Mouse (Mus musculus) hindbrain, embryonic 10.5 days (tissue): Measurements from ENCODE around the gene Rasgef1b. TPM values are rescaled to one million over a fixed set of nuclear protein-coding genes. Genes with fewer than 3 reads are reported as not detected.

Experiments used
- DNase-seq: peaks from one replicate; pipeline ENCODE4 v3.0.0-alpha.2; 2017; ENCODE audit warnings: low spot score
- H3K27ac ChIP-seq: fragments of 300-500 bp; sonication (generic); 2 replicates; pipeline ENCODE4 v1.5.1; 2016; ENCODE audit warnings: mild to moderate bottlenecking, moderate library complexity
- H3K27me3 ChIP-seq: fragments of 300-500 bp; sonication (generic); 2 replicates; pipeline ENCODE4 v1.6.1; 2016; ENCODE audit warnings: mild to moderate bottlenecking; ENCODE audit not compliant: poor library complexity, insufficient read depth, severe bottlenecking
- H3K36me3 ChIP-seq: fragments of 300-500 bp; sonication (generic); 2 replicates; pipeline ENCODE4 v1.6.1; 2016; ENCODE audit warnings: mild to moderate bottlenecking, moderate library complexity
- H3K4me1 ChIP-seq: fragments of 300-500 bp; sonication (generic); replicated peaks from 2 replicates; pipeline ENCODE4 v1.6.1; 2016; ENCODE audit warnings: mild to moderate bottlenecking
- H3K4me3 ChIP-seq: fragments of 300-500 bp; sonication (generic); 2 replicates; pipeline ENCODE4 v1.5.1; 2016; ENCODE audit warnings: mild to moderate bottlenecking, moderate library complexity
- H3K9me3 ChIP-seq: fragments of 300-500 bp; sonication (generic); 2 replicates; pipeline ENCODE4 v1.6.1; 2016; ENCODE audit warnings: mild to moderate bottlenecking, moderate library complexity
- WGBS: fragments of 180-500 bp; shearing (Covaris S2); methylation state at CpG from one replicate; pipeline ENCODE4 v1.1.7; 2016; 5-methylcytosine and 5-hydroxymethylcytosine counted together
- polyA plus RNA-seq: library from polyadenylated mRNA; unstranded; fragments of >200 nt; fragmentation: Nextera tagmentation; extraction: Ambion mirVana; gene quantifications from 2 replicates; pipeline ENCODE4 v1.2.1, GENCODE M21; 2016

Gene Rasgef1b
- polyA plus RNA-seq, 1 experiment from 2014 or later: 9.2 TPM

GRCm38 (mm10) chr5:99432471-99432870 lies 296.4 kb downstream of the Rasgef1b start:
- no peaks in the 10 kb centered on the region for H3K36me3 ChIP-seq
- no peaks in the 10 kb centered on the region for H3K4me1 ChIP-seq
- no peak overlapping the region for H3K27ac ChIP-seq
- DNase-seq: no peak
- no peak overlapping the region for H3K4me3 ChIP-seq
- H3K9me3 ChIP-seq: no peaks in the 10 kb centered on the region
- 93% methylated on average over 8 of the region's 8 CpGs for WGBS
- no peaks in the 10 kb centered on the region for H3K27me3 ChIP-seq

GRCm38 (mm10) chr5:99429273-99429672 lies 299.6 kb downstream of the Rasgef1b start:
- Histone ChIP-seq H3K9me3 (no peaks in the 10 kb centered on the region), H3K4me1 (no peaks in the 10 kb centered on the region), H3K27ac (no peak overlapping the region), H3K27me3 (no peaks in the 10 kb centered on the region), H3K36me3 (no peaks in the 10 kb centered on the region), H3K4me3 (no peak overlapping the region)
- WGBS: 91% methylated on average over 8 of the region's 8 CpGs
- DNase-seq: no peak

GRCm38 (mm10) chr5:99428648-99429047 lies 300.2 kb downstream of the Rasgef1b start:
- H3K27me3 ChIP-seq: no peaks in the 10 kb centered on the region
- 88% methylated on average over 5 of the region's 5 CpGs for WGBS
- no peaks in the 10 kb centered on the region for H3K36me3 ChIP-seq
- H3K9me3 ChIP-seq: no peaks in the 10 kb centered on the region
- H3K27ac ChIP-seq: no peak overlapping the region
- no peak for DNase-seq
- H3K4me3 ChIP-seq: no peak overlapping the region
- no peaks in the 10 kb centered on the region for H3K4me1 ChIP-seq

DNA sequence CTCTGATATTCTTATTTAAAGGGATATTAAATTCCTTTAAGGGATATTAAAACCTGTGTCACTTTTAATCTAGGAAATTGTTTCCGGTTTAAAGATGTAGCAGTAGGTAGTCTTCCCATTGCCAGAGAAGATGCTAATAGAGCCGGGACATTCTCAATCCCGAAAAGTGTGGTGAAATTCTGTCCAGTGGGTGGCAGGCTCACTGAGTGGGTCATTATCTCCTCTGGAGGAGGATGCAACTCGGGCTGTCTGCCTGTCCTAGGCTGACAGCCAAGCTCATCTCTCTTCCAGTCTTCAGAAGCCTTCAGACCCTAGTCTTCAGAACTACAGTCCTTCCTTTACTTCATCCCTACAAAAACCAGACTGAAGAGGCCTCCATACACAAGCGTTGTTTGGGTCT lies 305.6 kb downstream of the Rasgef1b start:
- Histone ChIP-seq H3K4me3 (no peak overlapping the region), H3K36me3 (no peaks in the 10 kb centered on the region)
- no peak for DNase-seq

GRCm38 (mm10) chr5:99422856-99423255 lies 306.0 kb downstream of the Rasgef1b start:
- WGBS: 92% methylated on average over 4 of the region's 4 CpGs

More for the DNA sequence above, 305.6 kb downstream of the Rasgef1b start:
- Histone ChIP-seq H3K4me1 (no peaks in the 10 kb centered on the region), H3K27me3 (0 out of 2 replicates have a peak, but pooled peaks cover 4% of the 10 kb centered on the region), H3K9me3 (no peaks in the 10 kb centered on the region), H3K27ac (no peak overlapping the region)
- 83% methylated on average over 5 of the region's 5 CpGs for WGBS

GRCm38 (mm10) chr5:99422092-99422491 lies 306.8 kb downstream of the Rasgef1b start:
- H3K4me1 ChIP-seq: no peaks in the 10 kb centered on the region
- no peaks in the 10 kb centered on the region for H3K9me3 ChIP-seq
- no peak overlapping the region for H3K27ac ChIP-seq
- H3K27me3 ChIP-seq: 0 out of 2 replicates have a peak, but pooled peaks cover 4% of the 10 kb centered on the region
- WGBS: 88% methylated on average over 6 of the region's 6 CpGs
- no peaks in the 10 kb centered on the region for H3K36me3 ChIP-seq
- no peak for DNase-seq
- H3K4me3 ChIP-seq: no peak overlapping the region

More at GRCm38 (mm10) chr5:99422856-99423255, 306.0 kb downstream of the Rasgef1b start:
- Histone ChIP-seq H3K4me3 (no peak overlapping the region), H3K4me1 (no peaks in the 10 kb centered on the region), H3K9me3 (no peaks in the 10 kb centered on the region), H3K27me3 (0 out of 2 replicates have a peak, but pooled peaks cover 4% of the 10 kb centered on the region), H3K36me3 (no peaks in the 10 kb centered on the region), H3K27ac (no peak overlapping the region)
- no peak for DNase-seq

DNA sequence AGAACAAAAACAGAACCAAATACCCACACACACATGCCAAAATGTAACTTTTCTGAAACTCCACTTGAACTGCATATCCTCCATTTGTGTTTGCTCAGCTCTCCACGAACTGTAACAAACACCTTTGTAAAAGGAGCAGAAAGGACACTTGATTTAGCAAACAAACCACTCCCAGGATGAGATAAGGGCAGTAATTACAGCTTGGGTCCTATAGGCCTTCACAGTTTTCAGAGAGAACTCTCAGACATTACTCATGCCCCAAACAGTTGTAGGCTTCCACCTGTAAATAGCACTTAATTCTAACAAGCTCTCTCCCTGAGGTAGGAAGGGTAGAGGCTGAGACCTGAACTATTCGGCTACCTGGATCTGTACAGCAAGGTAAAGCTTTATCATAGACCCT lies 309.0 kb downstream of the Rasgef1b start:
- 71% methylated on average over 2 of the region's 2 CpGs for WGBS
- DNase-seq: no peak
- no peaks in the 10 kb centered on the region for H3K9me3 ChIP-seq
- H3K36me3 ChIP-seq: no peaks in the 10 kb centered on the region
- no peaks in the 10 kb centered on the region for H3K4me1 ChIP-seq
- H3K27me3 ChIP-seq: 0 out of 2 replicates have a peak, but pooled peaks cover 4% of the 10 kb centered on the region
- no peak overlapping the region for H3K27ac ChIP-seq
- H3K4me3 ChIP-seq: no peak overlapping the region

DNA sequence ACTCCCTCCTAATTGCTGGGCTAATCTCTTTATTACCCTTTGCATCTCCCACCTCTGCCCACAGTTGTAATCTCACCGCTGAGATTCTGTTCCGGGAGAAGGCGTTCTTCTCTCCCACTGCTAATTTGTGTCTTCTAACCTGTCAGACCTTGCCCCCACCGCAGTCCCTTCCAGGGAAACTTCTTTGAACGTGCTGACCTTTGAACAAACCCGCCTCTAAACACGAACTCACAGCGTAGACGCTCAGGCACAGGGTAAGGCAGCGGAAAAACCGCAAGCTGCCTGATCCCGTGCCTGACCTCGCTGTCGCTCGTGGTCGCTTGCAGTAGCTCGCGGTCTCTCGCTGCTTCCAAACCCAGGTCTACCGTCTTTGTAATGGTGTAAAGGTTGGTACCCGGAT lies 312.0 kb downstream of the Rasgef1b start:
- Histone ChIP-seq H3K36me3 (no peaks in the 10 kb centered on the region), H3K4me3 (no peak overlapping the region), H3K27ac (no peak overlapping the region), H3K4me1 (no peaks in the 10 kb centered on the region), H3K9me3 (no peaks in the 10 kb centered on the region), H3K27me3 (0 out of 2 replicates have a peak, but pooled peaks cover 4% of the 10 kb centered on the region)
- WGBS: 90% methylated on average over 21 of the region's 21 CpGs
- DNase-seq: no peak

DNA sequence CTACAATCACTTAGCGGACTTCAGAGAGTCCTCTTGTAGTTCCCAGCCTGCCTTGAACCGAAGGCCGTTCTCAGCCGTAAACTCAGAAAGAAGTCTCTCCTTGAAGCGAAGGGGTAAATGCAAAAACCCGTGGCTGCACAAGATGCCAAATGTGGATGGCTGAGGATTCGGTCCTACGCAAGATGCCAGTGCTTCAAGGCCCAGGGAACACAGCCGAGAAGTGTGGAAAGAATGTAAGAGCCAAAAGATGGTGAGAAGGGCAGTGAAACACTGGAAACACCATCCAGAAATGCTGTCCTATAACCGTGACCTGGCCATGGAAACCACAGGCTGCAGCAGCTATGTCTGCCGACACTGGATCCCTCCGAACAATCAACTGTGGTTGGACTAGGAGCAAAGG lies 313.2 kb downstream of the Rasgef1b start:
- H3K27ac ChIP-seq: no peak overlapping the region
- WGBS: 89% methylated on average over 12 of the region's 12 CpGs
- no peak overlapping the region for H3K4me3 ChIP-seq
- H3K27me3 ChIP-seq: 0 out of 2 replicates have a peak, but pooled peaks cover 4% of the 10 kb centered on the region
- no peaks in the 10 kb centered on the region for H3K36me3 ChIP-seq
- no peaks in the 10 kb centered on the region for H3K9me3 ChIP-seq
- no peaks in the 10 kb centered on the region for H3K4me1 ChIP-seq
- DNase-seq: no peak

GRCm38 (mm10) chr5:99415049-99415448 lies 313.8 kb downstream of the Rasgef1b start:
- 83% methylated on average over 2 of the region's 2 CpGs for WGBS
- H3K9me3 ChIP-seq: no peaks in the 10 kb centered on the region
- H3K27ac ChIP-seq: no peak overlapping the region
- 0 out of 2 replicates have a peak, but pooled peaks cover 4% of the 10 kb centered on the region for H3K27me3 ChIP-seq
- no peak for DNase-seq
- H3K36me3 ChIP-seq: no peaks in the 10 kb centered on the region
- no peak overlapping the region for H3K4me3 ChIP-seq
- no peaks in the 10 kb centered on the region for H3K4me1 ChIP-seq

DNA sequence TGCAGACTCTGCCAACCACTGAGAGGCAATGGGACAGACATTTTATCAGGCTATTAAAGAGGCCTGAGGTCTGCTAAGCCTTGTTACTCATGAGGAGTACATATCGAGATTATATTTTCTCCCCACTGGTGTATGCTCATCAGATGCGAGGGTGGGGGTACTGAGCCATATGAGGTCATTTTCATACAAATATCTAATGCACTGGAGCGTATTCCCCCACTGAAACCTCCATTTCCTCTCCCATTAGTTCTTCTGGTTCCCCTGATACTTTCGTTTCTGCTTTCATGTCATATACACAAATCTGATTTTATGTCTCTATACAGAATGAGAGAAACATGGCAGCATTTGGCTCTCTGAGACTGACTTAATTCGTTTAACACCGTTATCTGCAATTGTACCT lies 314.6 kb downstream of the Rasgef1b start:
- no peak for DNase-seq
- Histone ChIP-seq H3K27ac (no peak overlapping the region), H3K4me3 (no peak overlapping the region), H3K27me3 (0 out of 2 replicates have a peak, but pooled peaks cover 4% of the 10 kb centered on the region), H3K9me3 (no peaks in the 10 kb centered on the region), H3K36me3 (no peaks in the 10 kb centered on the region), H3K4me1 (no peaks in the 10 kb centered on the region)
- 91% methylated on average over 6 of the region's 6 CpGs for WGBS

- Histone ChIP-seq H3K4me1 (no peaks in the 10 kb centered on the region), H3K36me3 (no peaks in the 10 kb centered on the region), H3K9me3 (no peaks in the 10 kb centered on the region), H3K27ac (no peak overlapping the region), H3K4me3 (no peak overlapping the region), H3K27me3 (peaks cover 4% of the 10 kb centered on the region)
- 82% methylated on average over 1 of the region's 1 CpGs for WGBS
- DNase-seq: no peak
These were observed 315.0 kb downstream of the Rasgef1b start for GRCm38 (mm10) chr5:99413851-99414250.

DNA sequence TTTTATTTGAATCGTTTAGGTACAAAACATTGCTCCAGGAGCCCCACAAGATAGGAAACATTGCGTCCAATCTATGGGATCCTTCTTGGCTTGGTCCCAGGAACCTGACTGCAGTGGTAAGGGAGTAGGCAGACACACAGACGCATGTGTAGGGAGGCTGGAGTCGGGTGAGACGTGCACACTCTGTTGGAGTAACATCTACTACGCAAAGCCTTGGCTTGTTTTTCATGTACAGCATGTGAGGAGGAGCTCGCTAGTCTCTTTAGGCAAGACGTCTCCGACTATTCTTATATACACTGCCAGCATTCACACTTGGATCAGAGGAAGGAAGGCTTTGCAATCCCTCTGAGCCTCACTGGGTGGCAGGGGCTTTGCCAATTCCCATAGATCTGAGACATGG lies 315.5 kb downstream of the Rasgef1b start:
- peaks cover 6% of the 10 kb centered on the region for H3K27me3 ChIP-seq
- H3K27ac ChIP-seq: no peak overlapping the region
- no peaks in the 10 kb centered on the region for H3K4me1 ChIP-seq
- no peak for DNase-seq
- no peak overlapping the region for H3K4me3 ChIP-seq
- 93% methylated on average over 9 of the region's 9 CpGs for WGBS
- no peaks in the 10 kb centered on the region for H3K36me3 ChIP-seq
- H3K9me3 ChIP-seq: no peaks in the 10 kb centered on the region
